Mouse (Mus musculus) megakaryocyte, embryonic 14.5 days (primary cell): ENCODE measurements around the gene Ipcef1.

ENCODE experiments used
- FLI1 ChIP-seq: IDR thresholded peaks from 2 replicates; pipeline ENCODE4 v1.6.1; 2012; ENCODE audit warnings: low read length, inconsistent platforms, mixed read lengths
- GATA1 ChIP-seq: IDR thresholded peaks from 3 replicates; pipeline ENCODE4 v1.6.1; 2012; ENCODE audit warnings: mixed read lengths, low read length, inconsistent platforms, borderline replicate concordance

- TF ChIP-seq GATA1: no peak
- no peak for TF ChIP-seq FLI1
These were observed 25.1 kb upstream of the Ipcef1 start for GRCm38 (mm10) chr10:7077389-7077808.
